Mouse (Mus musculus) CH12.LX (cell line): ENCODE results near the gene Bcar1. TPM values are rescaled to one million over a fixed set of nuclear protein-coding genes. Genes with fewer than 3 reads are reported as not detected.

Experiments
- DNase-seq: peaks from one replicate; pipeline ENCODE4 v3.0.0-alpha.2; 2013; ENCODE audit errors: extremely low read depth
- H3K27ac ChIP-seq: 2 replicates; pipeline ENCODE4 v1.5.1; 2012; ENCODE audit warnings: low read depth, mild to moderate bottlenecking, control low read depth, moderate library complexity; ENCODE audit not compliant: insufficient read depth
- H3K27me3 ChIP-seq: replicated peaks from 2 replicates; pipeline ENCODE3; 2012; ENCODE audit warnings: inconsistent platforms
- H3K36me3 ChIP-seq, 2 experiments: replicated peaks in 1 of 2; 2 replicates each; pipeline versions ENCODE3 to v1.6.1; 2012; ENCODE audit warnings: inconsistent platforms in 1 of 2, low read length in 1 of 2, mild to moderate bottlenecking in 1 of 2, mixed read lengths in 1 of 2, moderate library complexity in 1 of 2; ENCODE audit not compliant: control insufficient read depth in 1 of 2, insufficient read depth in 1 of 2
- H3K4me1 ChIP-seq, 2 experiments: 2 replicates each; pipeline ENCODE4 v1.6.1; 2012; ENCODE audit warnings: inconsistent platforms in 1 of 2, moderate library complexity in 1 of 2; ENCODE audit not compliant: insufficient read depth in 2 of 2, control insufficient read depth in 1 of 2
- H3K4me2 ChIP-seq: 2 replicates; pipeline ENCODE4 v1.6.1; 2012; ENCODE audit warnings: low read depth, mild to moderate bottlenecking, control low read depth; ENCODE audit not compliant: poor library complexity, insufficient read depth, severe bottlenecking
- H3K4me3 ChIP-seq, 3 experiments: fragments of 150-350 bp in 1 of 3; sonication (generic) in 1 of 3; replicated peaks in 1 of 3; 2 replicates each; pipeline versions ENCODE3 to v1.5.1; 2011 to 2012; ENCODE audit warnings: low read depth in 2 of 3, low read length in 2 of 3, mild to moderate bottlenecking in 2 of 3, moderate library complexity in 2 of 3, control low read depth in 1 of 3, improper control_type of control experiment in 1 of 3, inconsistent platforms in 1 of 3, mixed read lengths in 1 of 3; ENCODE audit not compliant: poor library complexity in 1 of 3
- H3K79me2 ChIP-seq: replicated peaks from 2 replicates; pipeline ENCODE4 v1.6.1; 2012; ENCODE audit warnings: mild to moderate bottlenecking, moderate library complexity; ENCODE audit not compliant: control insufficient read depth, poor library complexity, insufficient read depth, severe bottlenecking; ENCODE audit errors: extremely low read depth
- H3K9ac ChIP-seq: 2 replicates; pipeline ENCODE4 v1.6.1; 2012; ENCODE audit warnings: low read depth, mild to moderate bottlenecking, control low read depth, moderate library complexity; ENCODE audit not compliant: insufficient read depth
- H3K9me3 ChIP-seq: replicated peaks from 2 replicates; pipeline ENCODE3; 2012; ENCODE audit warnings: low read length, inconsistent platforms, mixed read lengths
- CHD2 ChIP-seq: IDR thresholded peaks from 2 replicates; pipeline ENCODE4 v1.6.1; 2011; ENCODE audit warnings: low read length, improper control_type of control experiment
- CTCF ChIP-seq, 2 experiments: IDR thresholded peaks in 1 of 2; conservative IDR thresholded peaks in 1 of 2; 2 replicates each; pipeline ENCODE4 v1.5.1; 2011 to 2012; ENCODE audit warnings: low read depth in 2 of 2, low read length in 2 of 2, improper control_type of control experiment in 1 of 2, inconsistent platforms in 1 of 2, mild to moderate bottlenecking in 1 of 2, moderate library complexity in 1 of 2
- ELF1 ChIP-seq: IDR thresholded peaks from 2 replicates; pipeline ENCODE4 v1.6.1; 2014; ENCODE audit warnings: low read depth, mild to moderate bottlenecking, inconsistent platforms, low read length, improper control_type of control experiment
- EP300 ChIP-seq: IDR thresholded peaks from 2 replicates; pipeline ENCODE4 v1.6.1; 2011; ENCODE audit warnings: low read length, improper control_type of control experiment
- GABPA ChIP-seq: IDR thresholded peaks from 2 replicates; pipeline ENCODE4 v1.6.1; 2012; ENCODE audit warnings: low read depth, low read length, improper control_type of control experiment, inconsistent platforms; ENCODE audit not compliant: insufficient replicate concordance
- HCFC1 ChIP-seq: IDR thresholded peaks from 2 replicates; pipeline ENCODE4 v1.6.1; 2012; ENCODE audit warnings: low read depth, mild to moderate bottlenecking, inconsistent platforms, low read length, improper control_type of control experiment
- JUN ChIP-seq: IDR thresholded peaks from 2 replicates; pipeline ENCODE4 v1.6.1; 2011; ENCODE audit warnings: low read depth, mild to moderate bottlenecking, low read length, improper control_type of control experiment, moderate library complexity; ENCODE audit not compliant: insufficient read depth
- JUND ChIP-seq: conservative IDR thresholded peaks from 2 replicates; pipeline ENCODE4 v1.6.1; 2011; ENCODE audit warnings: low read depth, low read length, improper control_type of control experiment
- NELFE ChIP-seq: IDR thresholded peaks from 2 replicates; pipeline ENCODE4 v1.6.1; 2011; ENCODE audit warnings: low read depth, low read length, improper control_type of control experiment
- PAX5 ChIP-seq: IDR thresholded peaks from 2 replicates; pipeline ENCODE4 v1.6.1; 2012; ENCODE audit warnings: low read length, inconsistent platforms, mixed read lengths
- POLR2A ChIP-seq: IDR thresholded peaks from 2 replicates; pipeline ENCODE4 v1.6.1; 2011; ENCODE audit warnings: low read depth, mild to moderate bottlenecking, improper control_type of control experiment, low read length
- POLR2AphosphoS2 ChIP-seq: IDR thresholded peaks from 2 replicates; pipeline ENCODE4 v1.6.1; 2011; ENCODE audit warnings: low read depth, low read length, improper control_type of control experiment
- RAD21 ChIP-seq: IDR thresholded peaks from 2 replicates; pipeline ENCODE4 v1.6.1; 2011; ENCODE audit warnings: low read depth, mild to moderate bottlenecking, low read length, improper control_type of control experiment, moderate library complexity
- SIN3A ChIP-seq: IDR thresholded peaks from 2 replicates; pipeline ENCODE4 v1.6.1; 2012; ENCODE audit warnings: low read length, improper control_type of control experiment, inconsistent platforms
- SMC3 ChIP-seq: IDR thresholded peaks from 2 replicates; pipeline ENCODE4 v1.6.1; 2011; ENCODE audit warnings: low read depth, low read length, improper control_type of control experiment
- TBP ChIP-seq: conservative IDR thresholded peaks from 2 replicates; pipeline ENCODE4 v1.6.1; 2011; ENCODE audit warnings: low read depth, low read length, improper control_type of control experiment
- TCF12 ChIP-seq: IDR thresholded peaks from 2 replicates; pipeline ENCODE4 v1.6.1; 2014; ENCODE audit warnings: low read depth, mild to moderate bottlenecking, inconsistent platforms, low read length, improper control_type of control experiment
- USF1 ChIP-seq: IDR thresholded peaks from 2 replicates; pipeline ENCODE4 v1.6.1; 2014; ENCODE audit warnings: low read depth, mild to moderate bottlenecking, inconsistent platforms, low read length, improper control_type of control experiment
- USF2 ChIP-seq: conservative IDR thresholded peaks from 2 replicates; pipeline ENCODE4 v1.6.1; 2011; ENCODE audit warnings: low read depth, low read length, improper control_type of control experiment
- ZC3H11A ChIP-seq: IDR thresholded peaks from 2 replicates; pipeline ENCODE4 v1.6.1; 2012; ENCODE audit warnings: low read depth, mild to moderate bottlenecking, inconsistent platforms, low read length, improper control_type of control experiment
- ZMIZ1 ChIP-seq: IDR thresholded peaks from 2 replicates; pipeline ENCODE4 v1.6.1; 2012; ENCODE audit warnings: low read depth, mild to moderate bottlenecking, inconsistent platforms, low read length, improper control_type of control experiment
- dilution Hi-C: fragments of 300-500 bp; cut with MboI; formaldehyde crosslinking; loops from 2 replicates; pipeline ENCODE4 v1.14.3; 2020; ENCODE audit warnings: low sequenced_read_pairs; ENCODE audit not compliant: extremely low pct_unique_long_range_greater_than_20kb, extremely low pct_ligation_motif_present
- in situ Hi-C: fragments of 300-500 bp; cut with MboI; formaldehyde crosslinking; loops from 3 replicates; pipeline ENCODE4 v1.14.3; 2019; ENCODE audit warnings: low sequenced_read_pairs, low pct_ligation_motif_present, low pct_unique_long_range_greater_than_20kb, mixed read lengths
- polyA plus RNA-seq: library from polyadenylated mRNA; unstranded; fragments of >175 nt; gene quantifications from 2 replicates; pipeline ENCODE4 v1.2.1, GENCODE M21; 2012; ENCODE audit warnings: low read depth; ENCODE audit not compliant: insufficient read length
- total RNA-seq, 2 experiments: library from RNA; depleted of rRNA; stranded (reverse); fragments of 300-350 nt in 1 of 2; fragments of >200 nt in 1 of 2; gene quantifications; 2 replicates each; pipeline ENCODE4 v1.2.3; 2012 to 2014

The Bcar1 gene
- total and polyA plus RNA-seq, 3 experiments: 0.97 to 2.1 (median 1.2) TPM

GRCm38 (mm10) chr8:111741556-111741955 lies 2.1 kb downstream of the Bcar1 start:
- Histone ChIP-seq H3K27me3 (peaks cover 80% of the 10 kb centered on the region), H3K4me2 (no peak overlapping the region), H3K9me3 (peaks cover 3% of the 10 kb centered on the region), H3K79me2 (no peaks in the 10 kb centered on the region), H3K27ac (no peak overlapping the region), H3K4me3 (no peak overlapping the region), H3K36me3 (no peaks in the 10 kb centered on the region), H3K4me1 (peaks cover 0 to 2% of the 10 kb centered on the region in 2 experiments; a peak in 1 of 4 replicates), H3K9ac (no peak overlapping the region)
- in situ Hi-C loops (no loop called here), dilution Hi-C loops (no loop called here)
- TF ChIP-seq NELFE: no peak
- TF ChIP-seq USF2: no peak
- TF ChIP-seq POLR2AphosphoS2: no peak
- DNase-seq: no peak

GRCm38 (mm10) chr8:111740994-111741393 lies 2.6 kb downstream of the Bcar1 start:
- dilution Hi-C loops: no loop called here
- Histone ChIP-seq H3K4me1 (peaks cover 0 to 2% of the 10 kb centered on the region in 2 experiments; a peak in 1 of 4 replicates), H3K4me2 (no peak overlapping the region)

GRCm38 (mm10) chr8:111740301-111740711 lies 3.3 kb downstream of the Bcar1 start:
- Histone ChIP-seq H3K79me2 (no peaks in the 10 kb centered on the region), H3K9me3 (peaks cover 3% of the 10 kb centered on the region), H3K4me1 (no peaks in the 10 kb centered on the region), H3K27me3 (peaks cover 86% of the 10 kb centered on the region), H3K36me3 (no peaks in the 10 kb centered on the region), H3K4me2 (no peak overlapping the region), H3K27ac (no peak overlapping the region), H3K9ac (no peak overlapping the region), H3K4me3 (no peak overlapping the region)
- DNase-seq: no peak
- dilution Hi-C loops: no loop called here
- TF ChIP-seq TCF12 (no peak), EP300 (no peak), SMC3 (no peak), JUN (no peak), USF1 (no peak), ZC3H11A (no peak), GABPA (no peak), ELF1 (no peak), POLR2A (no peak), HCFC1 (no peak)
- in situ Hi-C loops: no loop called here

More at GRCm38 (mm10) chr8:111740994-111741393, 2.6 kb downstream of the Bcar1 start:
- Histone ChIP-seq H3K27ac (no peak overlapping the region), H3K9ac (no peak overlapping the region), H3K27me3 (peaks cover 84% of the 10 kb centered on the region), H3K4me3 (no peak overlapping the region), H3K9me3 (peaks cover 3% of the 10 kb centered on the region), H3K79me2 (no peaks in the 10 kb centered on the region), H3K36me3 (no peaks in the 10 kb centered on the region)
- DNase-seq: no peak
- TF ChIP-seq ZMIZ1 (no peak), SIN3A (no peak), CTCF (conservative IDR thresholded peaks at IDR 0.05 in 1 of 2, IDR thresholded peaks at IDR 0.05 in 1 of 2; ENCODE audit: low read depth in 2 of 2, low read length in 2 of 2) (no peak), CHD2 (no peak), JUND (no peak), RAD21 (no peak), ZC3H11A (no peak), PAX5 (no peak), HCFC1 (no peak), POLR2AphosphoS2 (no peak), TBP (no peak)
- in situ Hi-C loops: no loop called here
